Mouse (Mus musculus) megakaryocyte progenitor cell, adult 5-6 weeks (primary cell): ENCODE data around the gene Sf3b6. TPM values are rescaled to one million over a fixed set of nuclear protein-coding genes. Genes with fewer than 3 reads are reported as not detected.
"Not testable (repeated sequence)": the region's sequence is repeated elsewhere in the genome, so short reads cannot be mapped to it uniquely, and the experiment has no call there.

Experiments
- ATAC-seq: replicated peaks from 2 replicates; pipeline ENCODE4 v1.8.0; 2016; ENCODE audit warnings: mild to moderate bottlenecking, moderate TSS enrichment, inconsistent platforms; ENCODE audit not compliant: poor library complexity
- total RNA-seq, 2 experiments: library from RNA; stranded (forward) in 1 of 2; stranded (reverse) in 1 of 2; fragments of 157-497, 149-512 nt in 1 of 2; fragments of 200-1000 nt in 1 of 2; gene quantifications; 2 replicates each; pipeline versions ENCODE4 v1.2.3 to v1.2.4; 2015 to 2017

The Sf3b6 gene
- total RNA-seq (2015) (258 and 286 TPM in 2 replicates), total RNA-seq (2017) (158 and 165 TPM in 2 replicates)

DNA sequence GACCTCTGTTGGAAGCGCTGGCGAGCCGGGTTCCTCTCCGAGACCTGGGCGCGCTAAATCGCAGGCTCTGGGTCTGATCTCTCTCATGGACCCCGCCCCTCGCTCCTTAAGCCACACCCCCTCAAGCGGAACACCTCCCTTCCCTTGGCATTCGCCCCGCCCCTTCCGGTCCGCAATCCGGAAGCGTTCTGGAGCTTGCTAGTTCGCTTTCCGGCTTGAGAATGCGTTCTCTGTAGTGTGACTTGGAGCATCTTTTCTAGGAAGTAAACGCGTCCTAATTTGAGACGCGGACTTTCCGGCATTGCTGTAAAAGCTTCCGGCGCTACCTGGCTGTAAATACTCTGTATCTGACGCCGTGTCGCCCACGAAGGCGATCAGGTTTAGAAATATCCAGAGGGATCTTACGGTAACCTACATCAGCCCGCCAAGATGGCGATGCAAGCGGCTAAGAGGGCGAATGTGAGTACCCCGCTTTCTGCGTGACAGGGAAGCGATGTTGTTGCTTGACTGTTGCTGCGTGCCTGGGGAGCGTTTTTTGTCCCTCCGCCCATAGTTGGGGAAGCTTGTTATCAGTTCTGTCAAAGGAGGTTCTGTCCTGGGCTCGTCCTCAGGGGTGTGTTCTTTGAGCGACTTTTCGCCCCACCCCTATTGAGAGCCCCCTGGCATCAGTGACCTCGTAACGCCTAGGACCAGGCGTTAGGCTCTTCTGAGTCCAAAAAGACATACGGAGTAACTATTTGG is at the start of gene Sf3b6:
Sf3b6 (plus strand) TSS at position 184 of the 741 bp plus-strand sequence.
- ATAC-seq: peak; percentile 96

GRCm38 (mm10) chr12:4768492-4769332 is 48.6 kb upstream of the Sf3b6 start, which contains the start of the genes Pfn4 and Fam228b:
Pfn4 (plus strand) TSS chr12:4769022.
Fam228b (minus strand) TSS chr12:4769267.
- ATAC-seq: peak; percentile 97

DNA sequence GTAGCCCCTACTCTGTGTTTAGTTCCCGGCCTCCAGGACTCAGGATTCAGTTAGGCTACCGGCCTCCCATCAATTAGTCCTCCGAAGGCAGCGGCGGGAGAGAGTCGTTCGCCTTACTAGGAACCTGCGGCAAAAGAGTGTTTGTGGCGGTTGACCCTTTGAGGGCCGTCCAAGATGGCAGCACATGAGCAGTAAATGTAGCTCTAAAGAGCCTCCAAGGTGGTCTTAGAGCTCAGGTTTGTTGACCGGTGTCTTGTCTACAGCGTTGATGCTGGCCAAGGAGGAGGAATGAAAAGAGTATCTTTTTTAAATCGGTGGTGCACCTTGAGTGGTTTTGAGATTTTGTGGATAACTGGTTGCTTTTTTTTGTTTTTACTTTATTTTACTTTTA is 48.0 kb upstream of the Sf3b6 start:
- peak; percentile 21; the same call in 1 of the 2 replicates for ATAC-seq

GRCm38 (mm10) chr12:4774895-4775587 is 42.3 kb upstream of the Sf3b6 start:
- ATAC-seq: peak; percentile 98

DNA sequence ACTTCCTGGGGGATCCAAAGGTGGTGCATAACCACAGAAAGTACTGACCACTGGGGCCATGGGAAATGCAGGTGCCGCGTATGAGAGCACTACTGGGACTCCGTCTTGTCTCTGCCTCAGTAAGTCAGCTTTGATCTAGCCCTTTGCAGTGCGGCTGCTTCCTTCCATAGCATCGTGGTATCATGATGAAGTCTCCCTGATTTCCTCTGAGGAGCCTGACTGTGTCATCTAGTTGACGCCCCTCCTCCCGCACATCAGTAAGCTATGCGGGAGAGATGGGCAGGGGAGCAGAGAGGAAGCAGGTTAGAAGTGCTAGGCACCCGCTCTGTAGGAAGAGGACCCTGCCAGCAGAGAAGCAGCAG is 41.8 kb upstream of the Sf3b6 start:
- ATAC-seq: peak; percentile 43

DNA sequence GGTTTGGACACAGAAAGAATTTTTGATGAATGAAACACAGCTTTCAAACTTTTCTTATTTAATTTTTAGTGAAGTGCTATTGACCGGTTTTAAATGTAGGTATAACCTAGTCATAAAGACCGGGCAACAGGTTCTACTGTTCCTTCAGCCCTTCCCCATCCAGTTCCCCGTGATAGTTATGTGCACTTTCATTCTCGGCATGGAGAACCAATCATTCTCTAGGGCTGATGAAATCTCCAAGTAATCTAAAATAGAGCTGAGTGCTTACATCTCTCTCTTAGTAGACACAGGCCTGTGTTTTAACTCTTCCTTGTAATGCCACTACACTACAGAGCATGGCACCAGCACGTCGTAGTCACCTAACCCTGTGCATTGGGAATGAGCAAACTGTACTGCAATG is 39.6 kb upstream of the Sf3b6 start:
- no peak for ATAC-seq

DNA sequence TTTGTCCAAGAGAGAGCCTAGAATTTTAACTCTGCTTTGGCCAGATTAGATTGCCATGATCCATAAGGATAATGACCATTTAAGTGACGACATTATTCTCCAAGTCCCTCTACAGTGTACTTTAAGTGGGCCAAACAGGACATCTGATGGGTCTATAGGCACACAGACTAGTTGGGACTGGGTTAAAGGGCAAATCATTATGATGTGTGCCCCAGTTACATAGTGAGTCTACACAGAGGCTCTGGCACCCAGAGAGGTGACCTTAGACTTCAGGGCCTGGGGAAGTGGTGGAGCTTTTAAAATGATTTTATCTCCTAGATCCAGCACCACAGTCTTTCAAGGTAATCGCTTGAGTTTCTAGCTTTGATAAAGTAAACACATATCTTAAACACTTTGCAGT is 37.1 kb upstream of the Sf3b6 start:
- no peak for ATAC-seq

GRCm38 (mm10) chr12:4781270-4781669 is 36.1 kb upstream of the Sf3b6 start:
- peak; percentile 88 for ATAC-seq

GRCm38 (mm10) chr12:4781725-4782404 is 35.5 kb upstream of the Sf3b6 start:
- not testable (repeated sequence) for ATAC-seq

DNA sequence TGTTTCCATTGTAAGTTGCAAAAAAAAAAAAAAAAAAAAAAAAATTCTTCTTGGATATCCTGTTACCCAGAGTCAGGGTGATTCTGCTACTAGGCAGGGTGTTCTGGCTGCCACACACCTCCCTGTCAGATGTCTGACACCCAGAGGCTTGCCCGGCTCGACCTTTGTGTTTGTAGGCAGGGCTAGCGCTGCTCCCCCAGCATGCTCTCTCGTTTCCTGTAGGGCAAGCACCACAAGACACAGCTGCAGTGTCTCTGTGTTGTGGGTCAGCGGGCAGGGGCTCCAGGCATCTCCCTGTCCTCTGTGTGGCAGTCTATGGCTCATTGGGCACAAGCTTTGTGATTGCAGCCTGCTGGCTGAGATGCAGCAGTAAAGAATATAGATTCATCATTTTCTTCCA is 33.7 kb upstream of the Sf3b6 start:
- ATAC-seq: no peak

DNA sequence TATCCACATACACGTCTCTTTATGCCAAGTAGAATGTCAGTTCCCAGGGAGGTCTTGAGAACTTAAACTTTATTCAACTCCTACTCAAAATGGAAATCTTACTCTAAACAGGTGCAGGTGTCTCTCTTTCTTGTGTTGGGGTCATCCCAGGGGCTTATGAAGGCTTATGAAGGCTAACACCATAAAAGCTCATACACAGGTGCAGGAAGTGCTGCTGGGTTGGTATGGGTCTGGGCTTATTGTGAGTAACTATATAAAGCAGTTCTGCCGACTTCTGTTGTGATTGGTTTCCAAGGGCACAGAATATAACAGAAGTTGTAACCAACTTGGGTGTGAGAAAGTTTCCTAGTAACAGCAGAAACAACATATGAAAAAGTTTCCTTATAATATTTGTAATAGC is 32.9 kb upstream of the Sf3b6 start:
- ATAC-seq: no peak

- ATAC-seq: not testable (repeated sequence)
These were observed 29.2 kb upstream of the Sf3b6 start for GRCm38 (mm10) chr12:4788128-4788527.

GRCm38 (mm10) chr12:4793718-4794117 is 23.6 kb upstream of the Sf3b6 start:
- peak; percentile 75 for ATAC-seq

GRCm38 (mm10) chr12:4797471-4797870 is 19.9 kb upstream of the Sf3b6 start:
- ATAC-seq: not testable (repeated sequence)

GRCm38 (mm10) chr12:4811036-4811435 is 6.3 kb upstream of the Sf3b6 start:
- no peak for ATAC-seq

- no peak for ATAC-seq
These were observed 5.6 kb upstream of the Sf3b6 start for GRCm38 (mm10) chr12:4811705-4812104.

DNA sequence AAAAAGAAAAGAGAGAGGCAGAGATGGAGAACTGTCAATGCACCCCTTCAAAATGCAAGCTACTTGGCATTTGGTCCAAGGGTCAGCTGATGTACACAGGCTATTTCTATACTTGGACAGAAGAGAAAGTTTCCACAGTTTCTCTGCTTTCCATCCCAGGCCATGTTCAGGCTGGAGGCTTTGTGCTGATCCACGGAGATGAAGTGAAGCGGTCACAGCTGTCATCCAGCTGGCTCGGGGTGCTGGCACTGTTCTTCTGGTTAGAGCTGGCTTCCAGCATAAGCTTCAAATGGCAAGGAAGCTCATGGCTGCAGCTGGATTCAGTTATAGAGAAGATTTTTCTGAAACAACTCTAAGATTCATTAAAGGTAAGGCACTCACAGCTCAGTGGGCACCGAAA is 3.7 kb upstream of the Sf3b6 start:
- no peak for ATAC-seq

GRCm38 (mm10) chr12:4816680-4817360 is 524 bp upstream of the Sf3b6 start:
- peak; percentile 41 for ATAC-seq

GRCm38 (mm10) chr12:4827256-4827655 is 9.9 kb downstream of the Sf3b6 start:
- peak; percentile 61 for ATAC-seq

DNA sequence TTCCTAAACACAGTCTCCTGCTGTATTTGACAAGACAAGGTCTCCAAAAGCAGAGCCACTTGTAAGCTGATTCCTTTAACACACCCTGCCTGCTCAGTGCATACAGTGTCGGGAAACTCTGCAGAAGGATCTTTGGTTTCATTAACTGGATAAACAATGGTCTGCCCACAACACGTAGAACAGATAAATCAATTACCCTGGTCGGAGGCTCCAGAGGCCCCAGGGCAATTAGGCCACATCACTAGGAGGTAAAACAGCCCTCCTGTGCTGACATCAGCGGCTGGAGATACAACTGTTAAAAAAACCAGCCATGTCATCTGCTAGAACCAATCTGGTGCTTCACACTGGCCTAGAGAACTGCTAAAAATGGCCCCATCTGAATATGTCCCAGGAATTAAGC is 19.6 kb downstream of the Sf3b6 start:
- no peak for ATAC-seq
